Mouse (Mus musculus): ENCODE results near the gene Pex5. TPM values are rescaled to one million over a fixed set of nuclear protein-coding genes. Genes with fewer than 3 reads are reported as not detected.

The Pex5 gene
- polyA plus RNA-seq, 1 experiment = 53.7 TPM

GRCm38 (mm10) chr6:124377494-124378255, 37.2 kb downstream of the Pex5 start:
- Histone ChIP-seq H3K4me1 (ENCODE audit: control insufficient read depth, insufficient read depth, low read length) (no peaks in the 10 kb centered on the region), H3K4me3 (ENCODE audit: insufficient read depth, low read length) (no peak overlapping the region), H3K27ac (ENCODE audit: insufficient read depth, low read length) (no peak overlapping the region)
- TF ChIP-seq CTCF (IDR thresholded peaks at IDR 0.05; ENCODE audit: extremely low read depth, insufficient read depth, low read length) = no peak
- TF ChIP-seq POLR2A (IDR thresholded peaks at IDR 0.05; ENCODE audit: extremely low read depth, insufficient read depth, low read length) = no peak

GRCm38 (mm10) chr6:124376311-124376710, 38.6 kb downstream of the Pex5 start:
- H3K4me1 ChIP-seq (ENCODE audit: control insufficient read depth, insufficient read depth, low read length) = no peaks in the 10 kb centered on the region
- no peak for TF ChIP-seq POLR2A (IDR thresholded peaks at IDR 0.05; ENCODE audit: extremely low read depth, insufficient read depth, low read length)
- no peak for TF ChIP-seq CTCF (IDR thresholded peaks at IDR 0.05; ENCODE audit: extremely low read depth, insufficient read depth, low read length)
- no peak overlapping the region for H3K27ac ChIP-seq (ENCODE audit: insufficient read depth, low read length)
- H3K4me3 ChIP-seq (ENCODE audit: insufficient read depth, low read length) = no peak overlapping the region

GRCm38 (mm10) chr6:124375435-124375884, 39.4 kb downstream of the Pex5 start:
- TF ChIP-seq CTCF (IDR thresholded peaks at IDR 0.05; ENCODE audit: extremely low read depth, insufficient read depth, low read length) = no peak
- no peak for TF ChIP-seq POLR2A (IDR thresholded peaks at IDR 0.05; ENCODE audit: extremely low read depth, insufficient read depth, low read length)
- Histone ChIP-seq H3K4me3 (ENCODE audit: insufficient read depth, low read length) (no peak overlapping the region), H3K27ac (ENCODE audit: insufficient read depth, low read length) (no peak overlapping the region), H3K4me1 (ENCODE audit: control insufficient read depth, insufficient read depth, low read length) (no peaks in the 10 kb centered on the region)

GRCm38 (mm10) chr6:124374683-124375082, 40.2 kb downstream of the Pex5 start:
- H3K4me3 ChIP-seq (ENCODE audit: insufficient read depth, low read length) = no peak overlapping the region
- TF ChIP-seq CTCF (IDR thresholded peaks at IDR 0.05; ENCODE audit: extremely low read depth, insufficient read depth, low read length) (no peak), POLR2A (IDR thresholded peaks at IDR 0.05; ENCODE audit: extremely low read depth, insufficient read depth, low read length) (no peak)
- H3K4me1 ChIP-seq (ENCODE audit: control insufficient read depth, insufficient read depth, low read length) = no peaks in the 10 kb centered on the region
- H3K27ac ChIP-seq (ENCODE audit: insufficient read depth, low read length) = no peak overlapping the region

- TF ChIP-seq CTCF (IDR thresholded peaks at IDR 0.05; ENCODE audit: extremely low read depth, insufficient read depth, low read length) = no peak
- no peak for TF ChIP-seq POLR2A (IDR thresholded peaks at IDR 0.05; ENCODE audit: extremely low read depth, insufficient read depth, low read length)
- H3K4me3 ChIP-seq (ENCODE audit: insufficient read depth, low read length) = no peak overlapping the region
- no peak overlapping the region for H3K27ac ChIP-seq (ENCODE audit: insufficient read depth, low read length)
- H3K4me1 ChIP-seq (ENCODE audit: control insufficient read depth, insufficient read depth, low read length) = no peaks in the 10 kb centered on the region
These were observed 41.2 kb downstream of the Pex5 start for GRCm38 (mm10) chr6:124373584-124374206.

- Histone ChIP-seq H3K4me3 (ENCODE audit: insufficient read depth, low read length) (no peak overlapping the region), H3K27ac (ENCODE audit: insufficient read depth, low read length) (no peak overlapping the region), H3K4me1 (ENCODE audit: control insufficient read depth, insufficient read depth, low read length) (no peaks in the 10 kb centered on the region)
- TF ChIP-seq CTCF (IDR thresholded peaks at IDR 0.05; ENCODE audit: extremely low read depth, insufficient read depth, low read length) (peak; percentile 37), POLR2A (IDR thresholded peaks at IDR 0.05; ENCODE audit: extremely low read depth, insufficient read depth, low read length) (no peak)
These were observed 50.5 kb downstream of the Pex5 start for GRCm38 (mm10) chr6:124364328-124364727.

GRCm38 (mm10) chr6:124360549-124360948, 54.3 kb downstream of the Pex5 start:
- Histone ChIP-seq H3K4me3 (ENCODE audit: insufficient read depth, low read length) (no peak overlapping the region), H3K4me1 (ENCODE audit: control insufficient read depth, insufficient read depth, low read length) (no peaks in the 10 kb centered on the region), H3K27ac (ENCODE audit: insufficient read depth, low read length) (no peak overlapping the region)
- TF ChIP-seq POLR2A (IDR thresholded peaks at IDR 0.05; ENCODE audit: extremely low read depth, insufficient read depth, low read length) (no peak), CTCF (IDR thresholded peaks at IDR 0.05; ENCODE audit: extremely low read depth, insufficient read depth, low read length) (no peak)

- Histone ChIP-seq H3K27ac (ENCODE audit: insufficient read depth, low read length) (no peak overlapping the region), H3K4me1 (ENCODE audit: control insufficient read depth, insufficient read depth, low read length) (no peaks in the 10 kb centered on the region), H3K4me3 (ENCODE audit: insufficient read depth, low read length) (no peak overlapping the region)
- no peak for TF ChIP-seq CTCF (IDR thresholded peaks at IDR 0.05; ENCODE audit: extremely low read depth, insufficient read depth, low read length)
- no peak for TF ChIP-seq POLR2A (IDR thresholded peaks at IDR 0.05; ENCODE audit: extremely low read depth, insufficient read depth, low read length)
These were observed 55.9 kb downstream of the Pex5 start for GRCm38 (mm10) chr6:124358953-124359352.

GRCm38 (mm10) chr6:124353246-124353645, 61.6 kb downstream of the Pex5 start:
- Histone ChIP-seq H3K4me3 (ENCODE audit: insufficient read depth, low read length) (no peak overlapping the region), H3K4me1 (ENCODE audit: control insufficient read depth, insufficient read depth, low read length) (no peaks in the 10 kb centered on the region), H3K27ac (ENCODE audit: insufficient read depth, low read length) (no peak overlapping the region)
- TF ChIP-seq POLR2A (IDR thresholded peaks at IDR 0.05; ENCODE audit: extremely low read depth, insufficient read depth, low read length) (no peak), CTCF (IDR thresholded peaks at IDR 0.05; ENCODE audit: extremely low read depth, insufficient read depth, low read length) (no peak)

Other genes with a start within 250 kb of the Pex5 start
- gene Vmn2r27, start 183.2 kb downstream of the Pex5 start, polyA plus RNA-seq (2012; rRNA removed) = 0.04 TPM in 1 of 2 replicates, not detected in the other
- 0.35 and 0.44 TPM in 2 replicates for gene Cd163, start 110.4 kb downstream of the Pex5 start, polyA plus RNA-seq (2012; rRNA removed)
- 280 TPM in 2 replicates for gene Clstn3, start 49.7 kb upstream of the Pex5 start, polyA plus RNA-seq (2012; rRNA removed)
- 0.19 and 0.38 TPM in 2 replicates for gene C1rl, start 78.0 kb upstream of the Pex5 start, polyA plus RNA-seq (2012; rRNA removed)
- gene C1ra, start 97.3 kb upstream of the Pex5 start, polyA plus RNA-seq (2012; rRNA removed) = 2.1 TPM in 2 replicates
- 4.0 and 4.4 TPM in 2 replicates for gene C1s1, start 127.3 kb upstream of the Pex5 start, polyA plus RNA-seq (2012; rRNA removed)
- gene C1rb, start 155.2 kb upstream of the Pex5 start, polyA plus RNA-seq (2012; rRNA removed) = not detected in 2 replicates
- gene C1s2, start 221.0 kb upstream of the Pex5 start, polyA plus RNA-seq (2012; rRNA removed) = 0.29 and 0.34 TPM in 2 replicates
- gene Lpcat3, start 248.0 kb upstream of the Pex5 start, polyA plus RNA-seq (2012; rRNA removed) = 45.3 and 47.6 TPM in 2 replicates

All from cortical plate, adult 2 months (tissue).